Mouse (Mus musculus): ENCODE measurements around the gene Bola3. TPM values are rescaled to one million over a fixed set of nuclear protein-coding genes. Genes with fewer than 3 reads are reported as not detected.
"Not testable (repeated sequence)": the region's sequence is repeated elsewhere in the genome, so short reads cannot be mapped to it uniquely, and the experiment has no call there.

Gene Bola3
- polyA plus RNA-seq, 1 experiment from 2014 or later, result 126 TPM

- POLR2A ChIA-PET, result no interaction called here
- no peak for DNase-seq (ENCODE audit: low read depth, low spot score)
- in situ Hi-C loops (cut with MboI; ENCODE audit: low pct_unique_long_range_greater_than_20kb), result no loop called here
- CTCF ChIA-PET, result no interaction called here
- ATAC-seq, result no peak
- TF ChIP-seq CTCF (IDR thresholded peaks at IDR 0.05), result no peak
- H3K27me3 ChIP-seq, result no peaks in the 10 kb centered on the region
Observed at GRCm38 (mm10) chr6:83321927-83322326, 27.0 kb upstream of the Bola3 start.

- DNase-seq (ENCODE audit: low read depth, low spot score) (no peak), ATAC-seq (no peak)
- no peak for TF ChIP-seq CTCF (IDR thresholded peaks at IDR 0.05)
- H3K27me3 ChIP-seq, result no peaks in the 10 kb centered on the region
- CTCF ChIA-PET, result no interaction called here
- in situ Hi-C loops (cut with MboI; ENCODE audit: low pct_unique_long_range_greater_than_20kb), result no loop called here
- POLR2A ChIA-PET, result no interaction called here
Observed at GRCm38 (mm10) chr6:83322794-83323193, 26.2 kb upstream of the Bola3 start.

- ATAC-seq (no peak), DNase-seq (ENCODE audit: low read depth, low spot score) (no peak)
- no peaks in the 10 kb centered on the region for H3K27me3 ChIP-seq
- POLR2A ChIA-PET, result no interaction called here
- TF ChIP-seq CTCF (IDR thresholded peaks at IDR 0.05), result no peak
- CTCF ChIA-PET, result no interaction called here
- in situ Hi-C loops (cut with MboI; ENCODE audit: low pct_unique_long_range_greater_than_20kb), result no loop called here
Observed at GRCm38 (mm10) chr6:83323652-83324419, 25.1 kb upstream of the Bola3 start.

GRCm38 (mm10) chr6:83325525-83326393 is 23.2 kb upstream of the Bola3 start, which contains the start of the genes Mthfd2 and Mob1a:
Mthfd2 (minus strand) TSS chr6:83325908.
Mob1a (plus strand) TSS chr6:83326016.
- ChIA-PET POLR2A (interaction anchor here (1.2 kb wide), 1 partner anchor 9 kb away, joined by 5 read pairs; no protein-coding TSS in a partner anchor), CTCF (interaction anchor here (0.8 to 1.6 kb wide), 2 partner anchors 9 to 14 kb away, joined by 3 to 5 read pairs; no protein-coding TSS in a partner anchor)
- ATAC-seq (peak; percentile 99), DNase-seq (ENCODE audit: low read depth, low spot score) (peak; percentile 74)
- TF ChIP-seq CTCF (IDR thresholded peaks at IDR 0.05), result no peak
- H3K27me3 ChIP-seq, result no peaks in the 10 kb centered on the region
- in situ Hi-C loops (cut with MboI; ENCODE audit: low pct_unique_long_range_greater_than_20kb), result no loop called here

- no peaks in the 10 kb centered on the region for H3K27me3 ChIP-seq
- ATAC-seq, result no peak
- DNase-seq (ENCODE audit: low read depth, low spot score), result no peak
- no peak for TF ChIP-seq CTCF (IDR thresholded peaks at IDR 0.05)
- in situ Hi-C loops (cut with MboI; ENCODE audit: low pct_unique_long_range_greater_than_20kb), result no loop called here
- CTCF ChIA-PET, result interaction anchor here (0.8 to 1.6 kb wide), 2 partner anchors 9 to 13 kb away, joined by 3 to 5 read pairs; no protein-coding TSS in a partner anchor
- POLR2A ChIA-PET, result no interaction called here
Observed at GRCm38 (mm10) chr6:83326394-83326736, 22.6 kb upstream of the Bola3 start.

GRCm38 (mm10) chr6:83326761-83327160 is 22.2 kb upstream of the Bola3 start:
- TF ChIP-seq CTCF (IDR thresholded peaks at IDR 0.05), result no peak
- ChIA-PET CTCF (no interaction called here), POLR2A (no interaction called here)
- H3K27me3 ChIP-seq, result no peaks in the 10 kb centered on the region
- in situ Hi-C loops (cut with MboI; ENCODE audit: low pct_unique_long_range_greater_than_20kb), result no loop called here
- ATAC-seq (no peak), DNase-seq (ENCODE audit: low read depth, low spot score) (no peak)

- in situ Hi-C loops (cut with MboI; ENCODE audit: low pct_unique_long_range_greater_than_20kb), result no loop called here
- no peaks in the 10 kb centered on the region for H3K27me3 ChIP-seq
- POLR2A ChIA-PET, result interaction anchor here (0.7 kb wide), 1 partner anchor 183 kb away, joined by 3 read pairs; no protein-coding TSS in a partner anchor
- no peak for ATAC-seq
- no peak for TF ChIP-seq CTCF (IDR thresholded peaks at IDR 0.05)
- CTCF ChIA-PET, result no interaction called here
- no peak for DNase-seq (ENCODE audit: low read depth, low spot score)
Observed at GRCm38 (mm10) chr6:83327591-83328190, 21.3 kb upstream of the Bola3 start.

GRCm38 (mm10) chr6:83341387-83341786 is 7.6 kb upstream of the Bola3 start:
- H3K27me3 ChIP-seq, result no peaks in the 10 kb centered on the region
- DNase-seq (ENCODE audit: low read depth, low spot score), result no peak
- in situ Hi-C loops (cut with MboI; ENCODE audit: low pct_unique_long_range_greater_than_20kb), result no loop called here
- ChIA-PET CTCF (interaction anchor here (1.0 kb wide), 1 partner anchor 172 kb away, joined by 3 read pairs; no protein-coding TSS in a partner anchor), POLR2A (no interaction called here)
- TF ChIP-seq CTCF (IDR thresholded peaks at IDR 0.05), result no peak
- ATAC-seq, result no peak

- ATAC-seq (no peak), DNase-seq (ENCODE audit: low read depth, low spot score) (no peak)
- POLR2A ChIA-PET, result no interaction called here
- CTCF ChIA-PET, result no interaction called here
- H3K27me3 ChIP-seq, result no peaks in the 10 kb centered on the region
- in situ Hi-C loops (cut with MboI; ENCODE audit: low pct_unique_long_range_greater_than_20kb), result no loop called here
- TF ChIP-seq CTCF (IDR thresholded peaks at IDR 0.05), result no peak
Observed at GRCm38 (mm10) chr6:83342957-83343356, 6.0 kb upstream of the Bola3 start.

- ATAC-seq; POLR2A ChIA-PET; DNase-seq (ENCODE audit: low read depth, low spot score); in situ Hi-C loops (cut with MboI; ENCODE audit: low pct_unique_long_range_greater_than_20kb); H3K27me3 ChIP-seq; CTCF ChIA-PET: not testable (repeated sequence)
Observed at GRCm38 (mm10) chr6:83345285-83345684, 3.7 kb upstream of the Bola3 start.
